Mouse (Mus musculus) heart, embryonic 10.5 days (tissue): ENCODE measurements around the gene Kndc1. TPM values are rescaled to one million over a fixed set of nuclear protein-coding genes. Genes with fewer than 3 reads are reported as not detected.

Source experiments
- DNase-seq: peaks from one replicate; pipeline ENCODE4 v3.0.0-alpha.2; 2017; ENCODE audit warnings: low spot score
- H3K27ac ChIP-seq: fragments of 300-500 bp; sonication (generic); 2 replicates; pipeline ENCODE4 v1.5.1; 2016; ENCODE audit warnings: mild to moderate bottlenecking
- H3K27me3 ChIP-seq: fragments of 300-500 bp; sonication (generic); 2 replicates; pipeline ENCODE4 v1.6.1; 2016; ENCODE audit warnings: mild to moderate bottlenecking; ENCODE audit not compliant: poor library complexity, insufficient read depth, severe bottlenecking
- H3K36me3 ChIP-seq: fragments of 300-500 bp; sonication (generic); 2 replicates; pipeline ENCODE4 v1.6.1; 2016; ENCODE audit warnings: mild to moderate bottlenecking, moderate library complexity
- H3K4me1 ChIP-seq: fragments of 300-500 bp; sonication (generic); 2 replicates; pipeline ENCODE4 v1.6.1; 2016; ENCODE audit warnings: mild to moderate bottlenecking
- H3K4me3 ChIP-seq: fragments of 300-500 bp; sonication (generic); 2 replicates; pipeline ENCODE4 v1.5.1; 2016; ENCODE audit warnings: mild to moderate bottlenecking, moderate library complexity
- H3K9me3 ChIP-seq: fragments of 300-500 bp; sonication (generic); 2 replicates; pipeline ENCODE4 v1.6.1; 2016; ENCODE audit warnings: mild to moderate bottlenecking, moderate library complexity
- WGBS: fragments of 180-500 bp; shearing (Covaris S2); methylation state at CpG from one replicate; pipeline ENCODE4 v1.1.7; 2016; 5-methylcytosine and 5-hydroxymethylcytosine counted together
- polyA plus RNA-seq: library from polyadenylated mRNA; unstranded; fragments of >200 nt; fragmentation: Nextera tagmentation; extraction: Ambion mirVana; gene quantifications from 2 replicates; pipeline ENCODE4 v1.2.1, GENCODE M21; 2016

Kndc1 gene
- 0.07 and 0.18 TPM in 2 replicates for polyA plus RNA-seq

- no peaks in the 10 kb centered on the region for H3K9me3 ChIP-seq
- no peak within 1 kb of the TSS for H3K27ac ChIP-seq
- peaks cover 81% of the 10 kb centered on the region for H3K27me3 ChIP-seq
- DNase-seq: no peak
- H3K4me3 ChIP-seq: peak within 1 kb of the TSS; percentile 64
- H3K4me1 ChIP-seq: peaks cover 8% of the 10 kb centered on the region
- H3K36me3 ChIP-seq: no peaks in the 10 kb centered on the region
- WGBS: 1% methylated on average over 50 of the region's 50 CpGs
These were observed at the start of gene Kndc1 for GRCm38 (mm10) chr7:139894655-139895557. TSS of gene Kndc1 (plus strand) at chr7:139894696.

DNA sequence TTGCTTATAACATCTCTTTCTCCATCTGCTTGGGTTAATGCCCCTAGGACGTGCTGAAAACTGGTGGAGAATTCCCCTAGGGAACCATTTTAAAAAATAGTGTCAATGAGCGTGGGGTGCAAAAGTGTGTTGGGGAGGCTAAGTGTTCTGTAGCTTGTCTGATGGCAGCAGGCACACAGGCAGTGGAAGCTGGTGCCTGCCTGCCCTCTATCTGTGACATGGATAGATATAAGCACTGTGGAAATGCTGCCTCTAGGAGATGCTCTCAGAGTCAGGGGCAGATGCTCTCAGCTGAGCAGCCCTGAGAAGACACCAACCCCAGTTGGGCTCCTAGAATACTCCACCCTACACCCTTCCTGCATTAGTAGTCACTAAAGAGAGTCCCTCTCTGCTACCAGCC lies 49.4 kb upstream of the Kndc1 start:
- 0 out of 2 replicates have a peak, but pooled peaks cover 7% of the 10 kb centered on the region for H3K4me1 ChIP-seq
- no peaks in the 10 kb centered on the region for H3K9me3 ChIP-seq
- peaks cover 6% of the 10 kb centered on the region; the same call in 1 of the 2 replicates for H3K27me3 ChIP-seq
- WGBS: 68% methylated on average over 2 of the region's 2 CpGs
- no peak for DNase-seq
- no peak overlapping the region for H3K4me3 ChIP-seq
- no peaks in the 10 kb centered on the region for H3K36me3 ChIP-seq
- no peak overlapping the region for H3K27ac ChIP-seq

GRCm38 (mm10) chr7:139850152-139850551 lies 44.3 kb upstream of the Kndc1 start:
- Histone ChIP-seq H3K4me3 (no peak overlapping the region), H3K36me3 (no peaks in the 10 kb centered on the region), H3K27me3 (peaks cover 20% of the 10 kb centered on the region), H3K27ac (no peak overlapping the region), H3K9me3 (no peaks in the 10 kb centered on the region), H3K4me1 (no peaks in the 10 kb centered on the region)
- DNase-seq: no peak
- 47% methylated on average over 6 of the region's 6 CpGs for WGBS

- H3K27ac ChIP-seq: no peak overlapping the region
- no peaks in the 10 kb centered on the region for H3K4me1 ChIP-seq
- WGBS: 72% methylated on average over 5 of the region's 5 CpGs
- no peak overlapping the region for H3K4me3 ChIP-seq
- H3K36me3 ChIP-seq: no peaks in the 10 kb centered on the region
- DNase-seq: no peak
- peaks cover 16% of the 10 kb centered on the region for H3K27me3 ChIP-seq
- H3K9me3 ChIP-seq: no peaks in the 10 kb centered on the region
These were observed 43.8 kb upstream of the Kndc1 start for GRCm38 (mm10) chr7:139850677-139851076.

GRCm38 (mm10) chr7:139851098-139851497 lies 43.4 kb upstream of the Kndc1 start:
- Histone ChIP-seq H3K27me3 (peaks cover 16% of the 10 kb centered on the region), H3K4me3 (no peak overlapping the region), H3K4me1 (no peaks in the 10 kb centered on the region), H3K27ac (no peak overlapping the region), H3K9me3 (no peaks in the 10 kb centered on the region), H3K36me3 (no peaks in the 10 kb centered on the region)
- no peak for DNase-seq
- 73% methylated on average over 6 of the region's 6 CpGs for WGBS

GRCm38 (mm10) chr7:139855261-139855660 lies 39.2 kb upstream of the Kndc1 start:
- no peaks in the 10 kb centered on the region for H3K9me3 ChIP-seq
- H3K27me3 ChIP-seq: peaks cover 16% of the 10 kb centered on the region
- no peaks in the 10 kb centered on the region for H3K36me3 ChIP-seq
- no peak overlapping the region for H3K27ac ChIP-seq
- DNase-seq: no peak
- WGBS: 83% methylated on average over 11 of the region's 11 CpGs
- H3K4me3 ChIP-seq: no peak overlapping the region
- H3K4me1 ChIP-seq: no peaks in the 10 kb centered on the region

DNA sequence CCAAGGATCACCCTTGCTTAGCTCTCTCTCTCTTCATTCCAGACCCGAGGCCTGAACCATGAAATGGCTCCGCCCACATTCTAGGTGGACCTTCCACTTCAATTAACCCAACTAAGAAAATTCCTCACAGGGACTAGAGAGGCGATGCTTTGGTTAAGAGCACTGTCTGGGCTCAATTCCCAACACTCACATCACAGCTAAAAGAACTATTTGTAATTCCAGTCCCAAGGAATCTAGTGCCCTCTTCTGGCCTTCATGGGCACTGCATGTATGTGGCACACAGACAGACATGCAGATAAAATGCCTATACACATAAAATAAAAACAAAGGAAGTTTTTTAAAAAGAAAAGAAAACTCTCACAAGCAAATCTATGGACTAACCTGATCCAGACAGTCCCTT lies 33.1 kb upstream of the Kndc1 start:
- 34% methylated on average over 3 of the region's 3 CpGs for WGBS
- Histone ChIP-seq H3K4me1 (no peaks in the 10 kb centered on the region), H3K27me3 (no peaks in the 10 kb centered on the region), H3K27ac (no peak overlapping the region), H3K9me3 (no peaks in the 10 kb centered on the region), H3K36me3 (no peaks in the 10 kb centered on the region), H3K4me3 (no peak overlapping the region)
- no peak for DNase-seq

DNA sequence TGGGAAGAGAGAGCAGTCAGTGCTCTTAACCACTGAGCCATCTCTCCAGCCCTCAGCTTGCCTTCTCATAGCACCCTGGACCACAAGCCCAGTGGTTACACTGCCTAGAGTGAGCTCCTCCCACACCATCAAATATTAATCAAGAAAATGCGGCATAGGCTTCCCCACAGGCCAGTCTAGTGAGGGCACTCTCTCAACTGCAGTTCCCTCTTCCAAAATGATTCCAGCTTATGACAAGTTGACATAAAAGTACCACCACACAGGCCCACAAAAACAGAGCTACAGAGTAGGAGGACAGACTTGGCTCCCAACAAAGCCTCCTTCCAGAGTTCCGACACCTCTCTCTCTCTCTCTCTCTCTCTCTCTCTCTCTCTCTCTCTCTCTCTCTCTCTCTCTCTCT lies 31.4 kb upstream of the Kndc1 start:
- H3K4me1 ChIP-seq: no peaks in the 10 kb centered on the region
- H3K27me3 ChIP-seq: peaks cover 4% of the 10 kb centered on the region; the same call in 1 of the 2 replicates
- H3K4me3 ChIP-seq: no peak overlapping the region
- WGBS: 70% methylated on average over 2 of the region's 2 CpGs
- no peaks in the 10 kb centered on the region for H3K9me3 ChIP-seq
- DNase-seq: no peak
- H3K27ac ChIP-seq: no peak overlapping the region
- no peaks in the 10 kb centered on the region for H3K36me3 ChIP-seq

- no peak overlapping the region for H3K4me3 ChIP-seq
- WGBS: 46% methylated on average over 2 of the region's 2 CpGs
- H3K9me3 ChIP-seq: no peaks in the 10 kb centered on the region
- no peaks in the 10 kb centered on the region for H3K36me3 ChIP-seq
- H3K4me1 ChIP-seq: no peaks in the 10 kb centered on the region
- H3K27ac ChIP-seq: no peak overlapping the region
- peaks cover 4% of the 10 kb centered on the region; the same call in 1 of the 2 replicates for H3K27me3 ChIP-seq
- no peak for DNase-seq
These were observed 30.2 kb upstream of the Kndc1 start for GRCm38 (mm10) chr7:139864253-139864652.

- 78% methylated on average over 1 of the region's 1 CpGs for WGBS
- H3K4me1 ChIP-seq: no peaks in the 10 kb centered on the region
- H3K27me3 ChIP-seq: peaks cover 4% of the 10 kb centered on the region; the same call in 1 of the 2 replicates
- no peaks in the 10 kb centered on the region for H3K36me3 ChIP-seq
- no peak overlapping the region for H3K4me3 ChIP-seq
- DNase-seq: peak; percentile 71
- H3K9me3 ChIP-seq: no peaks in the 10 kb centered on the region
- no peak overlapping the region for H3K27ac ChIP-seq
These were observed 29.6 kb upstream of the Kndc1 start for GRCm38 (mm10) chr7:139864871-139865270.

GRCm38 (mm10) chr7:139871014-139871413 lies 23.5 kb upstream of the Kndc1 start:
- WGBS: 86% methylated on average over 5 of the region's 5 CpGs
- Histone ChIP-seq H3K4me3 (no peak overlapping the region), H3K4me1 (no peaks in the 10 kb centered on the region), H3K27me3 (peaks cover 23% of the 10 kb centered on the region; the same call in 1 of the 2 replicates), H3K9me3 (no peaks in the 10 kb centered on the region), H3K27ac (no peak overlapping the region), H3K36me3 (no peaks in the 10 kb centered on the region)
- peak; percentile 47 for DNase-seq

GRCm38 (mm10) chr7:139877167-139877792 lies 17.2 kb upstream of the Kndc1 start:
- Histone ChIP-seq H3K27ac (no peak overlapping the region), H3K36me3 (no peaks in the 10 kb centered on the region), H3K4me1 (no peaks in the 10 kb centered on the region), H3K27me3 (peaks cover 28% of the 10 kb centered on the region; the same call in 1 of the 2 replicates), H3K4me3 (no peak overlapping the region), H3K9me3 (no peaks in the 10 kb centered on the region)
- 70% methylated on average over 10 of the region's 10 CpGs for WGBS
- DNase-seq: no peak

DNA sequence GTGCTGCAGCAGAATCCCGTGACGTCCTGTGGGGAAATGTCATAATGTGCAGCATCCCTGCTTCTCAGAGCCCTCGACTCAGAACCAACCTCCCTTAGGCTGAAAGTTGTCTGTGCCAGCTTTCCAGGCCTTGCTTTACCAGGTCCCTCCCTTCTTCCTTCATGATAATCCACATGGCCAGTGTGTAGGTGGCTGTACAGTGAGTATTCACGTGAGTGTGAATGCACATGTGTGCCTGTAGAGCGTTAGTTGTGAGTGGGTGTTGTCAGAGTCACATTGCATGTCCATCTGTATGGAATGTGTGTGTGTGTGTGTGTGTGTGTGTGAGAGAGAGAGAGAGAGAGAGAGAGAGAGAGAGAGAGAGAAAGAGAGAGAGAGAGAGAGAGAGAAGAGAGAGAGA lies 16.4 kb upstream of the Kndc1 start:
- no peak for DNase-seq
- Histone ChIP-seq H3K27me3 (peaks cover 28% of the 10 kb centered on the region; the same call in 1 of the 2 replicates), H3K4me3 (no peak overlapping the region), H3K4me1 (no peaks in the 10 kb centered on the region), H3K36me3 (no peaks in the 10 kb centered on the region), H3K9me3 (no peaks in the 10 kb centered on the region), H3K27ac (no peak overlapping the region)
- WGBS: 76% methylated on average over 5 of the region's 5 CpGs
